Mouse (Mus musculus) ES-E14 (cell line): ENCODE measurements around the gene Nme3.
"Not testable (repeated sequence)": the region's sequence is repeated elsewhere in the genome, so short reads cannot be mapped to it uniquely, and the experiment has no call there.

Experiments used
- CHD2 ChIP-seq: IDR thresholded peaks from 2 replicates; pipeline ENCODE4 v1.6.1; 2014; ENCODE audit warnings: mild to moderate bottlenecking, low read depth, low read length, inconsistent platforms
- MAFK ChIP-seq: IDR thresholded peaks from 2 replicates; pipeline ENCODE4 v1.6.1; 2014; ENCODE audit warnings: mild to moderate bottlenecking, low read depth, low read length, inconsistent platforms; ENCODE audit not compliant: insufficient read depth
- ZC3H11A ChIP-seq: IDR thresholded peaks from 2 replicates; pipeline ENCODE4 v1.6.1; 2012; ENCODE audit warnings: low read depth, mild to moderate bottlenecking, inconsistent platforms, low read length, borderline replicate concordance
- ZNF384 ChIP-seq: IDR thresholded peaks from 2 replicates; pipeline ENCODE4 v1.6.1; 2012; ENCODE audit warnings: low read depth, low read length, inconsistent platforms

- 0 out of 2 replicates have a peak, but pooled peaks have one; percentile 15 for TF ChIP-seq MAFK
- TF ChIP-seq ZC3H11A, CHD2, ZNF384: not testable (repeated sequence)
These were observed 46.2 kb downstream of the Nme3 start for GRCm38 (mm10) chr17:24942453-24942852.
